Mouse (Mus musculus) kidney, embryonic 16.5 days (tissue): Measurements from ENCODE around the gene Tbc1d16. TPM values are rescaled to one million over a fixed set of nuclear protein-coding genes. Genes with fewer than 3 reads are reported as not detected.

Source experiments
- ATAC-seq: fragments of 200-750 bp; cut with Nextera tagmentation; 2 replicates; pipeline ENCODE4 v1.8.0; 2017; ENCODE audit warnings: moderate TSS enrichment; ENCODE audit not compliant: low FRiP score, low TSS enrichment
- H3K27ac ChIP-seq: fragments of 300-500 bp; sonication (generic); 2 replicates; pipeline ENCODE4 v1.5.1; 2014; ENCODE audit warnings: low read length
- H3K27me3 ChIP-seq: fragments of 300-500 bp; sonication (generic); 2 replicates; pipeline ENCODE4 v1.6.1; 2014; ENCODE audit warnings: low read length, control low read depth, mixed read lengths; ENCODE audit not compliant: insufficient read depth
- H3K36me3 ChIP-seq: fragments of 300-500 bp; sonication (generic); 2 replicates; pipeline ENCODE4 v1.6.1; 2014; ENCODE audit warnings: low read length, control low read depth, mixed read lengths; ENCODE audit not compliant: insufficient read depth
- H3K4me1 ChIP-seq: fragments of 300-500 bp; sonication (generic); 2 replicates; pipeline ENCODE4 v1.6.1; 2014; ENCODE audit warnings: low read length, control low read depth, mixed read lengths; ENCODE audit not compliant: insufficient read depth
- H3K4me2 ChIP-seq: fragments of 300-500 bp; sonication (generic); replicated peaks from 2 replicates; pipeline ENCODE4 v1.6.1; 2014; ENCODE audit warnings: low read depth, low read length
- H3K4me3 ChIP-seq: fragments of 300-500 bp; sonication (generic); 2 replicates; pipeline ENCODE4 v1.5.1; 2014; ENCODE audit warnings: mild to moderate bottlenecking, low read length
- H3K9ac ChIP-seq: fragments of 300-500 bp; sonication (generic); replicated peaks from 2 replicates; pipeline ENCODE4 v1.6.1; 2014; ENCODE audit warnings: low read length
- H3K9me3 ChIP-seq: fragments of 300-500 bp; sonication (generic); 2 replicates; pipeline ENCODE4 v1.6.1; 2016; ENCODE audit warnings: low read length, control low read depth
- WGBS: fragments of 180-500 bp; shearing (Covaris S2); extraction: QIAGEN DNeasy Blood & Tissue Kit; methylation state at CpG from one replicate; pipeline ENCODE4 v1.1.7; 2014; 5-methylcytosine and 5-hydroxymethylcytosine counted together
- polyA plus RNA-seq: library from polyadenylated mRNA; unstranded; fragments of >200 nt; fragmentation: Nextera tagmentation; extraction: Ambion mirVana; gene quantifications from 2 replicates; pipeline ENCODE4 v1.2.1, GENCODE M21; 2015

Gene Tbc1d16
- polyA plus RNA-seq, 1 experiment from 2014 or later: 12.3 TPM

DNA sequence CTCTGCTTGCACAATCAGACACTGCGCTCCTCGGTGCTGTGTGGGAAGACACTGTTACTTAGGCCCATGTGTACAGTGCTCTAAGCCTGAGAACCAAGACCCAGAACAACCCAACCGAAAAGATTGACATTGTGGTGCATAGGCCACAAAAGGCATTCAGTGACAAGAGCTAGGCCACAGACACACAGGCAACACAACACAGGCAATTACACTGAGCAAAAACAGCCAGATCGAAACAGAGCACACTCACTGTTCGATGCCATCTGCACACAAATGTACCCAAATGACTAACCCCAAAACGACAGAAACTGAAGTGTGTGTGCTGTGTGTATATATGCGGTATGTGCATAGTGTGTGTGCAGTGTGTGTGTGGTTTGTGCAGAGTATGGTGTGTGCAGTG lies 63.9 kb downstream of the Tbc1d16 start:
- Histone ChIP-seq H3K27ac (no peak overlapping the region), H3K4me3 (no peak overlapping the region), H3K4me2 (no peak overlapping the region), H3K4me1 (peaks cover 31% of the 10 kb centered on the region), H3K36me3 (no peaks in the 10 kb centered on the region), H3K9me3 (no peaks in the 10 kb centered on the region), H3K27me3 (no peaks in the 10 kb centered on the region), H3K9ac (no peak overlapping the region)
- ATAC-seq: no peak
- 94% methylated on average over 7 of the region's 7 CpGs for WGBS

DNA sequence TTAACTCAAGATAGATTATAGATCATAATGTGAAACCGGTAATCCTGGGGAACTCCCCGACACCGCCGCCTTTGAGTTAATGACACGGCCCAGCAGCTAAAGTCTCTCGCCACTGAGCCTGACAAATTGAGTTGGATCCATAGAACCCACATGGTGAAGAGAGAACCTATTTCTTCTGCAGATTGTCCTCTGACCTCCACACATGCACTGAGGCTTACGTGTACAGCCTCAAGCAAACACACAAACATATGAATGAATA lies 64.6 kb downstream of the Tbc1d16 start:
- Histone ChIP-seq H3K27ac (peak overlapping the region; percentile 61; the same call in 1 of the 2 replicates), H3K27me3 (peaks cover under 1% of the 10 kb centered on the region; the same call in 1 of the 2 replicates), H3K4me1 (peaks cover 38% of the 10 kb centered on the region), H3K4me2 (no peak overlapping the region), H3K9ac (no peak overlapping the region), H3K4me3 (no peak overlapping the region), H3K9me3 (no peaks in the 10 kb centered on the region), H3K36me3 (no peaks in the 10 kb centered on the region)
- no peak for ATAC-seq
- WGBS: 89% methylated on average over 7 of the region's 7 CpGs

DNA sequence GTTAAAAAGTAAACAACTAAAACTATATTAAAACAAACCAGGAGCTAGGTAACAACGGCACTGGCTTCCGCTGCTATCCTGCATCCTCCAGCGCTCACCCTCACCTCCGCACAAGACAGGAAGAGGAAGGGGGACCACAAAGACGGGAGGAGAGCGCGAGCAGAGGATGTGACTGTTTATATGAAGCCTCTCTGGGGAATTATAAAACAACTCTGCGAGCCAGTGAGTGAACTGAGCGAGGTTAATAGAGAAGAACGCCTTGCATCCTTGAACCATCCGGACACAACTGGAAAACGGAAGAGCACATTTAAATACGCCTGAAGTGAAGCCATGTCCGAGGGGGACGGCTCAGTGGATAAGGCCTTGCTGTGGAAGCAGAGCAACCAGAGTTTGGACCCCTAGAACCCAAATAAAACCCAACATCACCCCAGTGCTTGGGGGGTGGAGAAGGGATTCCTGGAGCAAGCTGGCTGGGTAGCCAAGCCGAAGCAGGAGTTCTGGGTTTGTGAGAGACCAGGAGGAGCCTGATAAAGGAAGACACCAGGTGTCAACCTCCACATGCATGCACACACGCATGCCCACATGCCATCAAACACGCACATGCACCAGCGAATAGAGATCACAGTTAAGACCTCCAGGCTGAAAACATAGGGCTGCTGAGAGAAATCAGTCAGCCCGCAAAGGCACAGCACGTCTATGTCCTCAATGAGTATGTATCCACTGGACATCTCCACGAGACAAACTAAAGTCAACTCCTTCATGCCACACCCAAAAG lies 65.2 kb downstream of the Tbc1d16 start:
- peak overlapping the region; percentile 61; the same call in 1 of the 2 replicates for H3K27ac ChIP-seq
- H3K9ac ChIP-seq: no peak overlapping the region
- WGBS: 62% methylated on average over 22 of the region's 22 CpGs
- ATAC-seq: no peak
- peaks cover 43% of the 10 kb centered on the region for H3K4me1 ChIP-seq
- H3K36me3 ChIP-seq: no peaks in the 10 kb centered on the region
- H3K9me3 ChIP-seq: no peaks in the 10 kb centered on the region
- peaks cover 4% of the 10 kb centered on the region; the same call in 1 of the 2 replicates for H3K27me3 ChIP-seq
- H3K4me2 ChIP-seq: 0 out of 2 replicates have a peak overlapping the region, but pooled peaks have one; percentile 5
- no peak overlapping the region for H3K4me3 ChIP-seq

DNA sequence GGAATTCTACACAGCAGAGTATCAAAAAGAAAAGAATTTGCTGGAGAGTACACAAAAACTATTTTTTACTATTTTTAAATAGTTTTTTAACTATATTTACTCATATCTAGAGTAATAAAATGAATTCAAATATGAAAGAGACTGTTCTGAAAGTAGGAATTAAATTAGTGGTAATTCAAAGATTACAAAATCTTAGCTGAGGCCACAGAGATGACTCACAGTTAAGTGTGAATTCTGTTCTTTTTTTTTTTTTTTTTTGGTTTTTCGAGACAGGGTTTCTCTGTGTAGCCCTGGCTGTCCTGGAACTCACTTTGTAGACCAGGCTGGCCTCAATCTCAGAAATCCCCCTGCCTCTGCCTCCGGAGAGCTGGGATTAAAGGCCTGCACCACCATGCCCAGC lies 66.6 kb downstream of the Tbc1d16 start:
- Histone ChIP-seq H3K4me3 (no peak overlapping the region), H3K9me3 (no peaks in the 10 kb centered on the region), H3K27me3 (peaks cover 7% of the 10 kb centered on the region; the same call in 1 of the 2 replicates), H3K36me3 (no peaks in the 10 kb centered on the region), H3K27ac (no peak overlapping the region), H3K4me1 (peaks cover 58% of the 10 kb centered on the region), H3K9ac (no peak overlapping the region), H3K4me2 (no peak overlapping the region)
- 93% methylated on average over 2 of the region's 2 CpGs for WGBS
- no peak for ATAC-seq

DNA sequence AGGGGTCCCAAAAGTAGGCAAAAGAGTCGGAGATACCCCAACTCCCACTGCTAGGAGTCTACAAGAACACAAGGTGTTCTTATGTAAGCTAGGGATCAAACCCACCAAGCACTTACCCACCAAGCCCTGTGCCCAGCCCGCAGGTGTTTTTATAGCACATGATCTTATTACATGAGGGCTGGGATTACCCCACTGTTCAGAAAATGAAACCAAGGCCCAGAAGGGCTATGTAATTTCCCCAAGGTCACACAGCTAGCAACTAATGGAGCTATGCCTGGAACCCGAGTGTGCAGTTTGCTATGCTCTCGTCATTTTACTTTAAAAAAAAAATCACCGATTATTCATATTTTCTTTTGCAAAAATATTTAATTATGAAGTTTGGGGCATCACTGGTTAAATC lies 68.2 kb downstream of the Tbc1d16 start:
- H3K4me1 ChIP-seq: peaks cover 57% of the 10 kb centered on the region
- H3K9me3 ChIP-seq: no peaks in the 10 kb centered on the region
- 83% methylated on average over 5 of the region's 5 CpGs for WGBS
- no peak overlapping the region for H3K4me3 ChIP-seq
- peaks cover 10% of the 10 kb centered on the region; the same call in 1 of the 2 replicates for H3K27me3 ChIP-seq
- H3K36me3 ChIP-seq: peaks cover 2% of the 10 kb centered on the region; the same call in 1 of the 2 replicates
- no peak overlapping the region for H3K9ac ChIP-seq
- peak overlapping the region; percentile 32; the same call in 1 of the 2 replicates for H3K4me2 ChIP-seq
- H3K27ac ChIP-seq: no peak overlapping the region
- no peak for ATAC-seq

DNA sequence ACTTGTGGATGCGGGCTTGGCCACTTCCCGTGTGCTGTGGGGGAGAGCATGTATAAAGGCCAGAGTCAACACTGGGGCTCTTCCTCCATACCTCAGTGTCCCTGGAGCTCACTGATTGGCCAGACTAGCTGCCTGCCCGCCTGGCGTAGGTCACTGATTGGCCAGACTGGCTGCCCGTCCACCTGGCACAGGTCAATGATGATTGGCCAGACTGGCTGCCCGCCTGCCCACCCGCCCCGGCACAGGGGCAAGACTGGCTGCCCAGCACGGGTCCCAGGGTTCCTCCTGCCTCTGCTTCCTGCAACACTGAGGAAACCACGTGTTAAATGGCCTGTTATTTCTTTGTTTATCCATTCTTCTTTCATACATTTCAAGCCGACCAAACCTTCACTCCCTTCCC lies 68.8 kb downstream of the Tbc1d16 start:
- no peak overlapping the region for H3K27ac ChIP-seq
- peak; percentile 72 for ATAC-seq
- peak overlapping the region; percentile 32 for H3K4me2 ChIP-seq

DNA sequence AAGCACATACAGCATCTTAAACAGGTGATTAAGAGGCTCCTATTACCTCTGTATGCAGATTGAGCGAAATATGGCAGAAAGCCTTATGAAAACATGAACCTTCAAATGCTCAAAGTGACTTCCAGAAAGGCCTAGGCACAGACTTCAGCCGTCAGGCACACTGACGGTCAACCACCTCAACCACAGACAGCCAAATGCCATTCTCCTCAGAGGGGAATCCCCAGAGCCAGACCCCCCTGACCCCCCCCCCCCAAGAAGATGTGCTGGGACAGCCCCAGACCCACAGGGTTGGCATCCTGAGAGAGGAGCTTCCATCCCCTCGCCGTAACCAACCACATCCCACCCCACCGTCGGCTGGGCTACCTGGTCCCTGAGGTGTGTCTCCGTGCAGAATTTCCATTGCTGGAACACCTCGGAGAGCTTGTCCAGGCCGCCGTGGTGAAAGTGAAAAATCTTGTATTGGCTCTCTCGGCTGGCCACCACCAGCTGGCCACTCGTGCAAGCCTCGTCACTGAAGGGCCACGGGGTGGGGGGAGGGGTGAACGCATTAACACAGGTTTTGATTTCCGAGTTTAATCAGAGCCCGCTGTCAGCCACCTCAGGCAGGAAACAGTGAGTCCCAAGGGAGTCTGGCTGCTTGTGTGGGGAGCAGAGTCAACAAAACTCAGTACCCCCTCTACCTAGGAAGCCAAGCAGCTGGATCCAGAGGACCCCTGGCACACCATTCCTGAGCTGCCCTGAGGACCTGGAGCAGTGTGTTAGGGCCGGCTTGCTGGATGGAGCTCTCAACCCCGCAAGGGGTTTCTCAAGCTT lies 70.7 kb downstream of the Tbc1d16 start:
- H3K4me2 ChIP-seq: peak overlapping the region; percentile 43
- no peaks in the 10 kb centered on the region for H3K9me3 ChIP-seq
- peak overlapping the region; percentile 44; the same call in 1 of the 2 replicates for H3K9ac ChIP-seq
- peaks cover 10% of the 10 kb centered on the region; the same call in 1 of the 2 replicates for H3K27me3 ChIP-seq
- 0 out of 2 replicates have a peak overlapping the region, but pooled peaks have one; percentile 10 for H3K4me3 ChIP-seq
- H3K36me3 ChIP-seq: peaks cover 9% of the 10 kb centered on the region; the same call in 1 of the 2 replicates
- ATAC-seq: no peak
- peaks cover 51% of the 10 kb centered on the region for H3K4me1 ChIP-seq
- 21% methylated on average over 20 of the region's 20 CpGs for WGBS
- H3K27ac ChIP-seq: peak overlapping the region; percentile 65; the same call in 1 of the 2 replicates

More for the DNA sequence above, 68.8 kb downstream of the Tbc1d16 start:
- Histone ChIP-seq H3K4me3 (0 out of 2 replicates have a peak overlapping the region, but pooled peaks have one; percentile 1), H3K4me1 (peaks cover 55% of the 10 kb centered on the region), H3K36me3 (peaks cover 4% of the 10 kb centered on the region; the same call in 1 of the 2 replicates), H3K9me3 (no peaks in the 10 kb centered on the region), H3K9ac (no peak overlapping the region), H3K27me3 (peaks cover 10% of the 10 kb centered on the region; the same call in 1 of the 2 replicates)
- WGBS: 33% methylated on average over 11 of the region's 11 CpGs

DNA sequence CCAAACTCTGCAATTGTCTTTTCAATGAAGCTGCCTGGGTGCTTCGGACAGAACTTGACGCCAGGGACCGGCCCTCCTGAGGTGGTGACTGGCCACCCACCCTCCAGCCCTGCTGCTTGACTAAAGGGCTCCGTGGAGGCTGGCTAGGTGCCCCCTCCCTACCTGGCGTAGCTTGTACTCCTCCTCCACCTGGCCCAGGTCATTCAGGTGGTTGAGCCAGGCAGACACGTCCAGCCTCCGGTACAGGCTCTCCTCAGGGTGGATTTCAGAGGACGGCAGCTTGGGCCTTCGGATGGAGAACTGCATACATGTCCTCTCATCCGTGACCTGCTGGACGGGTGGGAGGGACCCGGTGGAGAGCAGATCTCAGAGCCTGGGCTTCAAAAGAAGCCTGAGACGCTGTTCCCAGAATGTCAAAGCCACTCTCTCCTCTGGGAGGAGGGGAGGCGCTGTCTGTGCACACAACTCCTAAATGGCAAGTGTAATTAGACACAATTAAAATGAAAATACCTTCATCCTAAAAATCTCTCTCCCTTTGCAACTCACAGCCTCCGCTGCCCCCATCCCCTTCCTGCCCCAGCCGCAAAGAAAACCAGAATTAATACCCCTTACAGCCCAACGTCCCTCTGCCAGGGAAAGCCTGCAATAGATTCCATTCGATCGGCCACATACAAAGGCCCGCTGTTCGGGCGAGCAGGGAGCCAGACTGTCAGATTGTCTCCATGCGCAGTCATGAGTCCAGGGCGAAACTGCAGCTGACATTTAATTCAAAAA lies 71.6 kb downstream of the Tbc1d16 start:
- ATAC-seq: peak; percentile 64
- H3K36me3 ChIP-seq: peaks cover 12% of the 10 kb centered on the region; the same call in 1 of the 2 replicates
- WGBS: 28% methylated on average over 24 of the region's 24 CpGs
- H3K9ac ChIP-seq: peak overlapping the region; percentile 44; the same call in 1 of the 2 replicates
- H3K4me2 ChIP-seq: peak overlapping the region; percentile 43
- H3K4me1 ChIP-seq: peaks cover 59% of the 10 kb centered on the region
- no peaks in the 10 kb centered on the region for H3K9me3 ChIP-seq
- H3K4me3 ChIP-seq: 0 out of 2 replicates have a peak overlapping the region, but pooled peaks have one; percentile 10
- peaks cover 10% of the 10 kb centered on the region; the same call in 1 of the 2 replicates for H3K27me3 ChIP-seq
- peak overlapping the region; percentile 65 for H3K27ac ChIP-seq
